Mouse (Mus musculus): Measurements from ENCODE around the gene Nfatc3. TPM values are rescaled to one million over a fixed set of nuclear protein-coding genes. Genes with fewer than 3 reads are reported as not detected.

Gene Nfatc3
- polyA plus RNA-seq, 1 experiment from 2014 or later, result 7.8 TPM

- no peak overlapping the region for H3K4me3 ChIP-seq (replicated peaks)
- H3K27me3 ChIP-seq (replicated peaks), result no peaks in the 10 kb centered on the region
- 86% methylated on average over 4 of the region's 4 CpGs for WGBS
- H3K4me2 ChIP-seq, result no peak overlapping the region
- ATAC-seq (ENCODE audit: insufficient read depth, low FRiP score, low read depth), result no peak
- H3K9me3 ChIP-seq, result no peaks in the 10 kb centered on the region
- no peak overlapping the region for H3K9ac ChIP-seq
- H3K36me3 ChIP-seq, result peaks cover 9% of the 10 kb centered on the region
- H3K27ac ChIP-seq, result no peak overlapping the region
- no peaks in the 10 kb centered on the region for H3K4me1 ChIP-seq
These were observed 43.7 kb downstream of the Nfatc3 start for GRCm38 (mm10) chr8:106102321-106102720.

GRCm38 (mm10) chr8:106103888-106104287 is 45.2 kb downstream of the Nfatc3 start:
- H3K4me3 ChIP-seq (replicated peaks), result no peak overlapping the region
- H3K9me3 ChIP-seq, result no peaks in the 10 kb centered on the region
- H3K9ac ChIP-seq, result no peak overlapping the region
- H3K4me2 ChIP-seq, result no peak overlapping the region
- 84% methylated on average over 2 of the region's 2 CpGs for WGBS
- no peak overlapping the region for H3K27ac ChIP-seq
- peaks cover 18% of the 10 kb centered on the region for H3K36me3 ChIP-seq
- H3K27me3 ChIP-seq (replicated peaks), result no peaks in the 10 kb centered on the region
- no peaks in the 10 kb centered on the region for H3K4me1 ChIP-seq
- no peak for ATAC-seq (ENCODE audit: insufficient read depth, low FRiP score, low read depth)

GRCm38 (mm10) chr8:106106193-106106592 is 47.6 kb downstream of the Nfatc3 start:
- Histone ChIP-seq H3K9me3 (no peaks in the 10 kb centered on the region), H3K27ac (no peak overlapping the region), H3K4me3 (replicated peaks) (no peak overlapping the region), H3K4me1 (no peaks in the 10 kb centered on the region), H3K27me3 (replicated peaks) (no peaks in the 10 kb centered on the region), H3K36me3 (peaks cover 28% of the 10 kb centered on the region), H3K9ac (no peak overlapping the region), H3K4me2 (no peak overlapping the region)
- ATAC-seq (ENCODE audit: insufficient read depth, low FRiP score, low read depth), result no peak
- 73% methylated on average over 1 of the region's 1 CpGs for WGBS

GRCm38 (mm10) chr8:106108080-106108479 is 49.4 kb downstream of the Nfatc3 start:
- no peak for ATAC-seq (ENCODE audit: insufficient read depth, low FRiP score, low read depth)
- H3K27ac ChIP-seq, result no peak overlapping the region
- WGBS, result 92% methylated on average over 4 of the region's 4 CpGs
- H3K4me1 ChIP-seq, result no peaks in the 10 kb centered on the region
- H3K9ac ChIP-seq, result no peak overlapping the region
- H3K9me3 ChIP-seq, result no peaks in the 10 kb centered on the region
- no peaks in the 10 kb centered on the region for H3K27me3 ChIP-seq (replicated peaks)
- H3K4me2 ChIP-seq, result no peak overlapping the region
- H3K4me3 ChIP-seq (replicated peaks), result no peak overlapping the region
- peaks cover 27% of the 10 kb centered on the region for H3K36me3 ChIP-seq

GRCm38 (mm10) chr8:106108729-106109128 is 50.1 kb downstream of the Nfatc3 start:
- H3K27me3 ChIP-seq (replicated peaks), result no peaks in the 10 kb centered on the region
- no peak overlapping the region for H3K27ac ChIP-seq
- H3K36me3 ChIP-seq, result peaks cover 27% of the 10 kb centered on the region
- H3K4me2 ChIP-seq, result no peak overlapping the region
- ATAC-seq (ENCODE audit: insufficient read depth, low FRiP score, low read depth), result no peak
- H3K9ac ChIP-seq, result no peak overlapping the region
- H3K9me3 ChIP-seq, result no peaks in the 10 kb centered on the region
- H3K4me1 ChIP-seq, result no peaks in the 10 kb centered on the region
- 94% methylated on average over 3 of the region's 3 CpGs for WGBS
- H3K4me3 ChIP-seq (replicated peaks), result no peak overlapping the region

- 76% methylated on average over 2 of the region's 2 CpGs for WGBS
- Histone ChIP-seq H3K9ac (no peak overlapping the region), H3K9me3 (no peaks in the 10 kb centered on the region), H3K4me2 (no peak overlapping the region), H3K36me3 (peaks cover 22% of the 10 kb centered on the region; the same call in 1 of the 2 replicates), H3K27me3 (replicated peaks) (no peaks in the 10 kb centered on the region), H3K27ac (no peak overlapping the region), H3K4me3 (replicated peaks) (no peak overlapping the region), H3K4me1 (no peaks in the 10 kb centered on the region)
- no peak for ATAC-seq (ENCODE audit: insufficient read depth, low FRiP score, low read depth)
These were observed 53.4 kb downstream of the Nfatc3 start for GRCm38 (mm10) chr8:106112041-106112440.

- Histone ChIP-seq H3K4me3 (replicated peaks) (no peak overlapping the region), H3K9me3 (no peaks in the 10 kb centered on the region), H3K4me2 (no peak overlapping the region), H3K9ac (no peak overlapping the region), H3K27me3 (replicated peaks) (no peaks in the 10 kb centered on the region), H3K36me3 (peaks cover 22% of the 10 kb centered on the region; the same call in 1 of the 2 replicates), H3K4me1 (no peaks in the 10 kb centered on the region), H3K27ac (no peak overlapping the region)
- no peak for ATAC-seq (ENCODE audit: insufficient read depth, low FRiP score, low read depth)
- 92% methylated on average over 1 of the region's 1 CpGs for WGBS
These were observed 53.9 kb downstream of the Nfatc3 start for GRCm38 (mm10) chr8:106112514-106112913.

GRCm38 (mm10) chr8:106115897-106116296 is 57.3 kb downstream of the Nfatc3 start:
- WGBS, result 92% methylated on average over 3 of the region's 3 CpGs
- no peak for ATAC-seq (ENCODE audit: insufficient read depth, low FRiP score, low read depth)
- peaks cover 8% of the 10 kb centered on the region; the same call in 1 of the 2 replicates for H3K36me3 ChIP-seq

GRCm38 (mm10) chr8:106123443-106123842 is 64.8 kb downstream of the Nfatc3 start:
- Histone ChIP-seq H3K4me3 (replicated peaks) (no peak overlapping the region), H3K27ac (no peak overlapping the region), H3K4me2 (no peak overlapping the region), H3K9ac (no peak overlapping the region), H3K4me1 (no peaks in the 10 kb centered on the region), H3K9me3 (no peaks in the 10 kb centered on the region), H3K36me3 (peaks cover 5% of the 10 kb centered on the region; the same call in 1 of the 2 replicates), H3K27me3 (replicated peaks) (no peaks in the 10 kb centered on the region)
- ATAC-seq (ENCODE audit: insufficient read depth, low FRiP score, low read depth), result no peak
- 83% methylated on average over 3 of the region's 3 CpGs for WGBS

More at GRCm38 (mm10) chr8:106115897-106116296, 57.3 kb downstream of the Nfatc3 start:
- Histone ChIP-seq H3K4me3 (replicated peaks) (no peak overlapping the region), H3K9me3 (no peaks in the 10 kb centered on the region), H3K27ac (no peak overlapping the region), H3K4me1 (no peaks in the 10 kb centered on the region), H3K9ac (no peak overlapping the region), H3K27me3 (replicated peaks) (no peaks in the 10 kb centered on the region), H3K4me2 (no peak overlapping the region)

- H3K27ac ChIP-seq, result no peak overlapping the region
- ATAC-seq (ENCODE audit: insufficient read depth, low FRiP score, low read depth), result no peak
- H3K9ac ChIP-seq, result no peak overlapping the region
- H3K4me1 ChIP-seq, result no peaks in the 10 kb centered on the region
- H3K4me3 ChIP-seq (replicated peaks), result no peak overlapping the region
- no peaks in the 10 kb centered on the region for H3K27me3 ChIP-seq (replicated peaks)
- no peaks in the 10 kb centered on the region for H3K9me3 ChIP-seq
- no peak overlapping the region for H3K4me2 ChIP-seq
- peaks cover 14% of the 10 kb centered on the region; the same call in 1 of the 2 replicates for H3K36me3 ChIP-seq
- 87% methylated on average over 1 of the region's 1 CpGs for WGBS
These were observed 67.4 kb downstream of the Nfatc3 start for GRCm38 (mm10) chr8:106126055-106126454.

GRCm38 (mm10) chr8:106127054-106127453 is 68.4 kb downstream of the Nfatc3 start:
- no peak for ATAC-seq (ENCODE audit: insufficient read depth, low FRiP score, low read depth)
- Histone ChIP-seq H3K9me3 (no peaks in the 10 kb centered on the region), H3K4me3 (replicated peaks) (no peak overlapping the region), H3K27ac (no peak overlapping the region), H3K27me3 (replicated peaks) (no peaks in the 10 kb centered on the region), H3K4me1 (no peaks in the 10 kb centered on the region), H3K36me3 (peaks cover 14% of the 10 kb centered on the region; the same call in 1 of the 2 replicates), H3K9ac (no peak overlapping the region), H3K4me2 (no peak overlapping the region)
- 72% methylated on average over 3 of the region's 3 CpGs for WGBS

- Histone ChIP-seq H3K36me3 (peaks cover 23% of the 10 kb centered on the region), H3K4me3 (replicated peaks) (no peak overlapping the region), H3K9ac (no peak overlapping the region), H3K4me1 (0 out of 2 replicates have a peak, but pooled peaks cover under 1% of the 10 kb centered on the region), H3K4me2 (no peak overlapping the region), H3K9me3 (no peaks in the 10 kb centered on the region), H3K27me3 (replicated peaks) (no peaks in the 10 kb centered on the region), H3K27ac (no peak overlapping the region)
- 88% methylated on average over 10 of the region's 10 CpGs for WGBS
- no peak for ATAC-seq (ENCODE audit: insufficient read depth, low FRiP score, low read depth)
These were observed 69.3 kb downstream of the Nfatc3 start for GRCm38 (mm10) chr8:106127882-106128410.

Data from stomach, embryonic 15.5 days (tissue).